Mouse (Mus musculus) retina, postnatal 1 day (tissue): ENCODE results near the gene Gpr161.

Experiments used
- DNase-seq: peaks from one replicate; pipeline ENCODE4 v3.0.0-alpha.2; 2012

Gpr161 gene

DNA sequence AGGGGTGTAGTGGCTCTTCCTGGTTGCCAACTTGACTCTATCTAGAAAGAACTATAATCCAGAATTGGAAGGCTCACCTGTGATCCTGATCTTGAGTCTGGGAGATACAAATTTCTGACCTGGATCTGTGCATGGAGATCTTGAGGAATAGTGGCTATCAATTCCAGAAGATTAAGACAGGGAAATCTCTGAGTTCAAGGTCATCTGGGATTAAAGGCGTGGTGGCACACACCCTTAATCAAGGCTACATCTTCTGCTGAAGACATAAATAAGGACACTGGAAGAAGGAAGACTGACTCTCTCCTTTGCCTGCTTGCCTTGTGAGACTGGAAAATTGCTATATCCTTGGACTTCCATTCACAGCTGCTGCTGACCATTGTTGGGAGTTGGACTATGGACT lies at the start of gene Gpr161:
Gpr161 (plus strand) TSS at position 301 of the 400 bp plus-strand sequence.
- DNase-seq: no peak

DNA sequence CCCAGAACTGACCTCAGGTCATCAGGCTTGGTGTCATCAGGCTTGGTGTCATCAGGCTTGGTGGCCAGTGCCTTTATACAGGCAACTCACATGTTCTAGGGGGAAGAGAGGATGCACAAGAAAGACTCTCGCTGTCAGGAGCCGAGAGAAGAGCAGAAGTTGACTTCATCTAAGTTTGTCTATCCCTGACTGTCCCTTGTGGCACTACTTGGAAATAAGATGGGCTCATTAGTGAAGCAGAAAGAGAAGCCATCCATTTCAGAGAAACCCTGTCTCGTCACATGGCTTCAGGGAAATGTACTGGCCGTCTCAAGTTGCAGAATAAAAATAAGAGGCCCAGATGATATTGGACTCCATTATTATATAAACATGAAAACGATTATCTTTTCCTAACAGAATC lies 49.0 kb upstream of the Gpr161 start:
- DNase-seq: no peak

DNA sequence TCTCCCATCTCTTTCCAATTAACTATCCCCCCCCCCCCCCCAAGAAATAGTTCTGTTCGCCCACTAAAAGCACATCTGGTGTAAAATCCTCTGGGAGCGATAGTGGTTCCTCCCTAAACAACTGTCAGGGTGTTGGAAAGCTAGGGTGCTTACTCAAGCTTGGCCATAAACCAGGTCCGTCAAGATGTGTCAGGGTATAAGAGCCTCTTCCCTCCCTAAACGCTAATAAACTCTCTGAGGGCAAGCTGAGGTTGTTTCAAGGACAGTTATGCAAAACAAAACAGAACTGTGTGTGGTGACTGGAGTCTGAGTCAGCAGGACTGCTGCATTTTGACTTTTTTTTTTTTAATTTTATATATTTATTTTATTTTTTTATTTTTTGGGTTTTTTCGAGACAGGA lies 48.5 kb upstream of the Gpr161 start:
- no peak for DNase-seq

DNA sequence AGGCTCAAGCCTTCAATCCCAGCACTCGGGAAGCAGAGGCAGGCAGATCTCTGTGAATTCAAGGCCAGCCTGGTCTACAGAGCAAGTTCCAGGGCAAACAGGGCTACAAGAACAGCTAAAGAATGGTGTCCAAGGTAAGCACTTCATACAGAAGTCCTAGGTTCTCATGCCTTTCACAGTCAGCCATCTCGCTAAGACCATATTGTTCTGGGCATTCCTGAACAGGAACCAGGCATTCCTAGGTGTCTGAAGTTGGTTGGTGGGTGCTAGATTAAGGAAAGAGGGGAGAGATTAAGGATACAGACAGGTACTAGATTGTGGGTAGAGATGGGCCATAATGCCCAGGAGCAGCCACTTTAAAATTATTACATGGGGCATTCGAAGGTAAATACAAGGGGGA lies 47.8 kb upstream of the Gpr161 start:
- no peak for DNase-seq

DNA sequence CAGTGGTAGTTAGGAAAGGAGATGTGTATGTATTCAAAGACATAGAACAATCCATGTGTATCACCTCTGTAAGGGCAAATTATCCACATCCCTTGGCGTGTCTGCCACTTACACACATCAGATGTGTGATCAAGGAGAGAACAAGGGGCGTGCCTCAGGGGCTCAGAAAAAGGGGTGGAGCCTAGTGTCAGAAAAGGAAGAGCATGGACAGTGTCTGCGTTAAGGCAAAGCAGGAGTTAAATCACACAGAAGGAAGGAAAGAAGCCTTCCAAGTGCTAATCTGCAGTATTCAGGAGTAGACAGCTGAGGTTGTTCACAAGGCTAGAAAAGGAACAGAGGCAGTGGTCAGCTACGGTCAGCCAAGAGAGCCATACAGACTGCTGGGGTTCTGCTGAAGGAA lies 46.7 kb upstream of the Gpr161 start:
- no peak for DNase-seq

DNA sequence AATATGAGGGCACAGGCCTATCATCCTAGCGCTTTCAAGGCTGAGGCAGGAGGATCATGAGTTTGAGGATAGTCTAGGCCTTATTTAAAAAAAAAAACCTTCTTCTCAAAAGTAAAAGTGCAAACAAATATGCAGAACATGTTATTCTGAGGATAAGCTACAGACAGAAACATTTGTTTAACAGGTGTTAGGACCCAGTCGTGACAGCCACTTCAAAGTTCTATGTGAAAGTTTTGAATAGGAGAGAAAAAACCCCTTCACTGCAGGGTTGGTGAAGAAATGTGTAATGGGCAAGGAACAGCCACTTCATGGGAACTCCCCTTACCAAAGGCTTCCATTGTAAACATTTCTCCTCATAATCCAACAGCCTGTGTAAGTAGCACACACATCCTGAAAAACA lies 45.0 kb upstream of the Gpr161 start:
- no peak for DNase-seq

DNA sequence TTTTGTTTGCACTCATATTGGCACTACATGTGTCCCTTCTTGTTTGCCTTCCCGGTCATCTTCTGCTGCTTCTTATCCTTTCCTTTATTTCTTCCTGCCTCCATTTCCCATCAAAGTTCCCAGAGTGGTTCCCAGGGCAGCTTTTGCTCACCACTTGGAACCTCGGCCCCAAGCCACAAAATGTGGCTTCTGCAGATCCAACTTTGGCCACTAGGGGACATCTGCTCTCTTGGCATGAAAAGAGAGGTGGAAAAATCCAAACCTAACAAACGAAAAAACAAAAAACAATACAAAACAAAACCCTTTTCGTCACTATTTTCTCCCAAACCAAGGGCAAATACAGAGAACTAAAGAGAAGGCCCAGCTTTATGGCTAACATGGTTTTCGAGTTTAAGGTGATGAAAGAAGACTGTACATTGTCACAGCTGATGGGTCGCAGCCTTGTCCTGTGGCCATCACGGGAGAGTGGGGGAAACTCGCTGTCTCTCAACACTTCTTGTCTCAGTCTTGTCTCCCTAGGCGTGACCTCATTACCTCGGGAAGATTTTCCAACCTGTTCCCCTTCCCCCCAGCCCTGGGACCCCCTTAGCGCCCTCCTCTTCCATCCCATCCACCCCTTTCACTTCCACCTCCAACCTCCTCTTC lies 43.4 kb upstream of the Gpr161 start:
- peak; percentile 73 for DNase-seq

DNA sequence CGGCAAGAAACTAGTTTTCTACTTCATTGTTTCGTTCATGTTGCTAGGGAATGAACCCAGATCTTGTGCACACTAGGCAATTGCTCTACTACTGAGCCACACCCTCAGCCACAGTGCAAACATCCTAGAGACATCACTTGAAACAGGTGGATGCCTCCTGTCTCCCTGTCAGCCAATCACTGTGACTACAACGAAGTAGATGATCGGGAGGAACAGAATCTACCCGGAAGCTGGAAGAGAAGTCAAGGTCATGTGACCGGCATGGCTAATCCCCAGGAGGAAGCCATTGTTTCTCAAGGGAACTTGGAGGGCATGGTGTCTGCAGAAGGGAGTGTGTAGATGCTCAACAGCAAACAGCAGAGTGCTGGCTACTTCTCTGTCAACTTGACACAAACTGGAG lies 20.6 kb upstream of the Gpr161 start:
- DNase-seq: no peak

DNA sequence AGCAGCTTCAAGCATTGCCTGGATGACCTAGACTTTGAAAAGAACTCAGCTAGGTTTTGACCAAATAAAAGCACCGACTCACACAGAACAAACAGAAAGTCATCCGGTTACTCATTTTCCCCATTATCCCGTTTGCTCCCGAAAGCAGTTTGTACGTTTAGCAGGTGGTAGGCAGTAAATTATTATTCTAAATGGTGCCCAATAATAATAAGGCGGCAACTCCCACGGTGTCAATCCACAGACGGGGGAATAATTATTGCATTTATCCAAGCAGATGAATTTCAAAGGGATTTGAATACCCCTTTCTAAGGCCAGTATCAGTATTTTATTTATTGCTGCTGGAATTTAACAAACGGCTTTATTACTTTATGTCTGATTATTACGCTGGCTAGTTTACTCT lies 14.8 kb upstream of the Gpr161 start:
- DNase-seq: no peak

DNA sequence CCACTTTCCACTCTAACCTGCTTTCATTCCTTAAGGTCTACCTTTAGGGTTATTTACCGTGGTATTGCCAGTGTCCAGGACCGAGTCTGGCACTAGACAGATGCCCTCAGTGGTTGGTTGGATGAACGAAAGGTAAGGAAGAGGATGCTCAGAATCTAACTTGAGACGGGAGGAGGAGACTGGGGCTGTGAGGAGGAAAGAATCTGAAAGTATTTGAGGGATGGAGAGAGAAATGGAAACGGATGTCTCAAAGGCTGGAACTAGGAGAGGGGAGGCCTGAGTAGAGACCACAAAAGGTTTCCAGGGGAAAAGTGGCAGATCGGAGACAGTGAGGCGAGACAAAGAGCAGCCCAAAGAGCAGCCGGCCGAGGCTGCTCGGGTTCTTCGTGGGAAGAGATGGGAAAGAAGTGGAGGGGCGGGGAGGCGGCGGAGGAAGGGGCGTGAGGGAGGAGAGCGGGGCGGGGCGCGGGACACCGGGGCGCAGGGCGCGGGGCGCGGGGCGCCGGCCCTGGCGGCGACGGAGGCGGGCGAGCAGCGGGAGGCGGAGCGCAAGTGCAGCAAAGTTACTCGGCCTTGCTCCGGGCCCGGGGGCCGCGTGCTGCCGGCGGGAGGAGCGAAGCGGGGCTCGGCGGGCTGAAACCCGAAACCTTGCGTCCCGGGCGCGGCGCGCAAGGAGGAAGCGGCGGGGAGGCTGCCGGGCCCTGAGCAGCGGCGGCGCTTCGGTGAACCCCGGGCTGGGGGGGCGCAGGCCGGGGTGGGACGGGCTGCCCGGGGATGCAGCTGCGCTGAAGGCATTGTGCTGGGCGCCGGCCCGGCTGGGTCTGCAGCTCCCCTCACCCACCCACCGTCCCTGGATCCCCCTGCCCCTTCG lies 14.0 kb upstream of the Gpr161 start:
- peak; percentile 84 for DNase-seq

DNA sequence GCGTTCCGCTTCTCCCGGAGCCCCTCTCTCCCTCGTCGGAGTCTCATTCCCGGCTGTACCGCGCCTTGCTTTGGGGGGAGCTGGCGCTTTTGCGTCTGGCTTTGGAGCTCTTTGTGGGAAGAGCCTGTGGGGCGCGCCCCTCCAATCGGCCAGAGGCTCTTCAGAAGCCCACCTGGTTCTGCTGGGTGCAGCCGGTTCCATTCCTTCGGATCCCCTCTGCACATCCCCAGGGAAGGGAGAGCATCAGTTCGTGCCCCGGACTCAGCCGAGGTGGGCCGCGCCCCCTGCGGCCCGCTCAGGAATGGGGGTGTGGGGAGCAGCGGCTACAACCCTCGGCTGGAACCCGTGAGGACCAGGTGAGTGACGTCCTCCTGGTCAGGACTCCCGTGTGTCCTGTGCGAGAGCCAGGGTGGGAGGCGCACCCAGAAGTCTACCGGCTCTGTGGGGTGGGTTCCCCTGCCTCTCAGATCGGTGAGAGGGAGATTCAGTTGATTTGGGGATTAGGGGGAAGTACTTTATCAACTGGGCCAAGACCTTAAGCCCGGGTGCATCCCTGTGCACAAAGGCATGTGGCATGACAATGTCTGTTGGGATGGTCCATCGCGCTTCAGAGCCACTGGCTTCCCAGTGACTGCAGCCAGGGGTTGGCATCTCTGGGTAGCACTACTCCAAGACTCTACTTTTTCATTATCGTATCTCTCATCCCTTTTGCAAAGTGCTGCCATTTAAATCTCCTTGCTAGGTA lies 13.2 kb upstream of the Gpr161 start:
- no peak for DNase-seq

DNA sequence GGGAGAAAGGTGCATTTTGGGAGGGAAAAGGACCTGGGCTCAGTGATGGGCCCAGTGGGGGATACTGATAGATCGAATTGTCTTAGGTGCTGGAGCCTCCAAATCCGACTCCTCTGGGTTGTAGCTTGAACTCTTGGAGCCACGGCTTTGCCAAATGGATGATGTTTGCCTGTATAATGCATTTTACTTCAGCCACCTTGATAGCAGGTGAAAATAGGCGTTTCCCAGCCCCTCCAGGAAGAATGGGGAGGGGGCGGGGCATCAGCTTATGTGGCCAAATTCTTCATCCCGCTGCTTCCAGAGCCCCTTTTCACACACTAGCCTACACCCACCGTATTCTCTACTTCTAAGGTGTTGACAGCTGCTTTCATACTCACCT lies 12.6 kb upstream of the Gpr161 start:
- no peak for DNase-seq

DNA sequence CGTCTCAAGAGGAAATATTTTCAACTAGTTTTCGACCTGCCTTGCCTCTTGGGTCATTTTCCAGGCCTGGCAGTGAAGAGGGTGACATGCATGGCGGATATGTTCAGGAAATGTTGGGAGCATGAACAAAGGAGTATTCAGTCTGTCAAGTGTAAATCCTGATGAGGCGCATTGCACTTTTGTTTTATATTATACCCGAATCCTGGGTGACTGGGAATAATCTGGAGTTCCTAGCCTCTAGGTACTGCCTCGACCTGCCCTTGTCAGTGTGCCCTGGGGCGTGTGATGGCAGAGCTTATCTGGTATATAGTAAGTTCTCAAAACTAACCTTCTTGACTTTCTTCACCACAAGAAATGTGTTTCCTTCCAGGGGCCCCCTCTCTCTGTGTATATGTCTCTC lies 11.5 kb upstream of the Gpr161 start:
- no peak for DNase-seq

DNA sequence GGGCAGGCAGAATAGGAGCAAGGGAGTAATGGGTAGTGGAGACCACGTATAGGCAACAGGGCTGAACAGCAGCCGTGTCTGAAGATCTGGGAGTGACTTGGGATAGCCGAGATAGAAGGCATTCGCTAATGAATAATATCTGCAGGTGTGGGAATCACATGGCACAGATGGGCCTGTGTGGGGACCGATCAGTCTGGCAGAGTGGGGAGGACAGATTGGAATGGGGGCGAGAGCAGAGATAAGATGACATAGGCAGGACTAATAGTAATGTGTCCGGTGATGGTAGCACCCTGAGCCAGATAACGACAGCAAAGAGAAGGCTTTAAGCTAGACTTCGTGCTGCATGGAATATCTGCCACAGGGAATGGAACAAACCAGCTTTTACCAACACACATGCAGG lies 7.4 kb upstream of the Gpr161 start:
- no peak for DNase-seq

DNA sequence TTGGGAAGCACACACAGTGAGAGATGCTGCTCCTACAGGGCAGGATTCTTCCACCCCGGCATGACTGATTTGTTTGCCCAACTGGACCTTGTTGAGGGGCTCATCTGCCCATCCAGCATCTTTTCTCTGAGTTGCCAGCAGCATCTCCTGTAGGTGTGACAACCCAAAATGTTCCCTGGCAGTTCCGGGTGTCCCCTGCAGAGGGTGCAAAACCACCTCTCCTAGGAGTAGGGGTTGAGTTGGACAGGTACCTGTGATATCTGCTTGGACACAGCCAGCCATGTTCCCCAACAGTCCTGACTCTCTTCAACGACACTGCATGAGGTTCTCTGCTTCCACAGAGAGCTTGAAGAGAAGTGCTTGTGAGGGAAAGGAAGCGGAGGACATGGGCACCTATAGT lies 5.8 kb upstream of the Gpr161 start:
- DNase-seq: no peak

DNA sequence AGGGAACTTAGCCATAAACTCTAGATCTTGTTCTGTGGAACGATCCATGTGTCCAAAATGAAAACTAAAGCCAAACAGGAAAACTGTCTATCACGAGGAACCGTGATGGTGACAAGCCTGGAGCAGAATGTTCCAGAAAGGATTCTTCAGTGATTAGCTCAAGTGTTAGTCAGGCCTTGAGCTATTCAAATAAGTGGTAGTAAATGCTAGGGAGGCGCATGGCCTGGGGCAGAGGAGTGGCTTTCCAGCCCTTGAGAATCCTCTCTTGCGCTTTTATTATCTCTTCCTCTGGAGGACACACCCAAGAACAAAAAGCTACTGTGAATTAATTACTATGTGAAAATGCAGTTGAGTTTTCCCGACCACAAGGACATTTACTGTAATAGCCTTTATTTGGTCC lies 4.0 kb upstream of the Gpr161 start:
- no peak for DNase-seq

DNA sequence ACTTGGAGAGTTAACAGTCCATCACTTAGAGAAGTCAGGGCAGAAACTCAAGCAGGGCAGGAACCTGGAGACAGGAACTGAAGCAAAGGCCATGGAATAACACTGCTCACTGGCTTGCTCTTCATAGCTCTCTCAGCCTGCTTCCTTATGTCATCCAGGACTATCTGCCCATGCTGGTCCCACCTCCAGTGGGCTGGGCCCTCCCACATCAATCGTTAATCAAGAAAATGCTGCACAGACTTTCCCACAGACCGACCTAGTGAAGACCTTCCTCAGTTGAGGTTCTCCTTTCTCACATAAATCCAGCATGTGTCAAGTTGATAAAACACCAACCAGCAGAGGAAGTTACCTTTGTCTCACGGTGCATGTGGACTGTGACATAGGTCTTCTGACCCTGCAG lies 5.5 kb downstream of the Gpr161 start:
- DNase-seq: no peak

DNA sequence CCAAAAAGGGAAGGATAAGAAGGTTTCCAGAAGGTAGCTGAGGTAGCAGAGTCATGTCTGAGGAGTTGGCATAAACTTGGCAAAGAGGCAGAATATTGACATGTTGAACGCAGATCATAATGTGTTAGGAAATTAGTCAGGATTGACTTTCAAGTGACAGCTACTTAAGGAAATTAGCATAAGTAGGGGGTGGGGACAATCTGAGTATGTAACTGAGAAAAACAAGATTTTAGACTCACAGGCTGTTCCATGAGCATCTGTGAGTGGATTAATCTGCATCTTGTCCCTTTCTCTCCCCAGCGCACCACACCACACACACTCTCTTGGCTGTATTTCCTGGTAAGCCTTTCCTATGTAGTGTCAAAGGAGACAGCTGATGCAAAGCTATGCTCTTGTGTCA lies 6.0 kb downstream of the Gpr161 start:
- no peak for DNase-seq

DNA sequence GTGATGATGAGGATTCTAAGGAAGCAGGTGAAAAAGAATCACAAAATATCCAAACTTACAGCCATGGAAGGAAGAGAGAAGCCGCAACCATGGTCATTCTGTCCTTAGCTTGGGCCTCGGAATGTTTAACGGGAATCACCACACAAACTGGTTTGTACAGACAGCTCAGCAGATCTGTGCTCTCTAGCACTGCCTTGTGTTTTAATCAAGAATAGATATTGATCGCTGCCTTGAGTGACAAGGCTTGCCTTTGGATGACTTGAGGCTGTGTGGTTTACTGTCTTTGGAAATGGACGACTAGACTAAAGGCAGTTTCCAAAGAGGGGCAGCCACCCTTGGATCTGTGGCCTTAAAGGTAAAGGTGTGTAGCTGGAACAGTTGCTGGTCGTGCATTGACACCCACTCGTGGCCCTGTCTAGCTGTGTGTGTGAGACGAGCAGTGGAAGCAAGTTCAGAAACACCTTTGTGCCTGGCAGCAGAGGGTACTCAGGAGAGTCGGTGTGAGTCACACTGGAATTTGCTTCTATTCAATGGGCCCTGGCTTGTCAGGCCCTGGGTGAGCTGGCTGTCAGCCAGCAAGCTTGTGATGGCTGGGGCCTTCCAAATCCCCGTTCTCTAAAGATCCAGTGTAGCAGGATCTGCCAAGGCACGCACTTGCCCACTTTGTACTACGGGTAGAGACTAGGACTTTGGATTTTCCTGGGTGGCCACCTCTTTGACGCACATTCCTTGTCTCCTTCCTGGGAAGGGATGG lies 7.0 kb downstream of the Gpr161 start:
- no peak for DNase-seq

DNA sequence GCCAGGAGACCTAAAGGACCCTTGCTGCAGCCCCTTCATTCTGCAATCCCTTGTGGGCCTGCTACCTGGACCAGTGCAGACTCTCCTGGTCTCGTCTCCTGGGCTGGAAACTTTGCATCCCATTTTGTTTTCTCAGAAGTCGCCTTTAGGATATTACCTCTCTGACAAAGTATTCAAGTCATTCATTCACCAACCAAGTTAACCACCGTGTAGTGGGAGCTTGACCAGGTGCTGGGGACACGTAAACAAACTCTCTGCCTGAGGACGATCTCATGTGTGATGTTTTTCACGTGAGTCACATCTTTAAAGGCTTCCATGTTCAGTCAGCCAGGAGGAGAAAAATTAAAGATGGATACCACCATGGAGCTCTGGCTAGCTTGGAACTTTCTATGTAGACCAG lies 7.6 kb downstream of the Gpr161 start:
- DNase-seq: no peak

DNA sequence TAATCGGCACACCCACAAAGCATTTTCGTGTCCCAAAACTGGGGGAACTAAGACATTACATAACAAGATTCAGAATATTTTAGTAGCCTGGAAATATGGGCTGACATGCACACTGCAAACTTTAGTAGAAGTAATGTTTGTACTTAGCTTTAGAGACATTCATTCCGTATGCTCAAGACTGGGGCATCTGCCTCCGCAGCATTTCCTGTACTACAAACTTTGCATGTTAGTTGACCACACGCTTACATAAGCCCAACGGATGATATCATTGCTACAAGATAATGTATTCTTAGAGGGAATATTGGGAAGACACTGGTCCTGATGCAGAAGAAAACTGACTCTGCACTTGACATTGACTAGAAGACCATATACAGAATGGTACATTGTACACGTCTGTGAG lies 8.8 kb downstream of the Gpr161 start:
- DNase-seq: no peak

DNA sequence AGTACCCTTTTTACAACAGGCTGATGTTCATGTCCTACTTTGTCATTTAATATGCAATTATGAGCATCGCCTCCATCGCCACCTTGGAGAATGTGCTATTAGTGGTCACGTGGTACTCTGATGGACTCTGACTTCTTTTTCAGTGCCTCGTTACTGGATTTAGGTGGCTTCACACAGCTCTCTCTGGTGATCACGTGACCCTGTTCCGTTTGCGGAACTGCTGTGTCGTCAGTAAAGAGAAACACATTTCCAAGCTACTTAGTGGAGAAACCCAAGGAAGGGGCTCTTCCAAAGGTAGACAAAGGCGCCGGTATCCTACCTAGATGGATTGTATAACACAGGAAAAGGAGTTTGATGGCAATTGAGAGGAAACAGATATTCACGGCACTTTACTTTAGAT lies 12.6 kb downstream of the Gpr161 start:
- no peak for DNase-seq

DNA sequence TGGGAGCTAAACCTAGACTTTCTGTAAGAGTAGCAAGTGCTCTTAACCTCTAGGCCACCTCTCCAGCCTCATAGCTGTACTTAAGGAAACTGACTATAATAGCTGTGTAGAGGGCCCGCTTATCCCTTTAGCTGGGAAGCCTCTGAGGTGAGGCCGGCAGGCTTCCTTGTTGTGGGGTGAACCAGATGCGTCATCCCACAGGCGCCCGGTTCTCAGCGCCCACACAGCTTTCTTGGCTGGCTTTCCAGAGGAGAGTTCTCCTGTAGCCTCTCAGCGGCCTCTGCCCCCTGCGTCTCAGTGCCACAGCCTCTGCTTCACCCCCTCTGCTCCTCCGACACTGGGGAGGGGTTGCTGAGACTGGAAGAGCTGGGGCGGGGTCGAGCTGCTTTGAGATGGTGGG lies 20.8 kb downstream of the Gpr161 start:
- DNase-seq: no peak
